Mouse (Mus musculus) embryo, embryonic 11 days (tissue): Measurements from ENCODE around the gene Arhgef40.
A peak's percentile ranks its signal among the peaks of the same experiment; 100 is the strongest.
"Not testable (repeated sequence)": the region's sequence is repeated elsewhere in the genome, so short reads cannot be mapped to it uniquely, and the experiment has no call there.

Source experiments
- DNase-seq: peaks from one replicate; pipeline ENCODE4 v3.0.0-alpha.2; 2015

Arhgef40 gene

GRCm38 (mm10) chr14:52019590-52020340, 35.2 kb downstream of the Arhgef40 start:
- DNase-seq: peak; percentile 99

GRCm38 (mm10) chr14:52020486-52021137, 36.1 kb downstream of the Arhgef40 start, which contains the start of gene Zfp219:
Zfp219 (minus strand) TSS chr14:52020733.
- DNase-seq: peak; percentile 88

GRCm38 (mm10) chr14:52021138-52021529, 36.6 kb downstream of the Arhgef40 start:
- no peak for DNase-seq

- DNase-seq: no peak
Observed at GRCm38 (mm10) chr14:52021568-52022212, 37.2 kb downstream of the Arhgef40 start.

- no peak for DNase-seq
Observed at GRCm38 (mm10) chr14:52022244-52022708, 37.8 kb downstream of the Arhgef40 start.

GRCm38 (mm10) chr14:52022709-52023459, 38.4 kb downstream of the Arhgef40 start:
- DNase-seq: peak; percentile 89

- no peak for DNase-seq
Observed at GRCm38 (mm10) chr14:52024133-52024532, 39.6 kb downstream of the Arhgef40 start.

- no peak for DNase-seq
Observed at GRCm38 (mm10) chr14:52026342-52026741, 41.8 kb downstream of the Arhgef40 start.

GRCm38 (mm10) chr14:52035926-52036325, 51.4 kb downstream of the Arhgef40 start:
- DNase-seq: no peak

- DNase-seq: no peak
Observed at GRCm38 (mm10) chr14:52039332-52039731, 54.8 kb downstream of the Arhgef40 start.

GRCm38 (mm10) chr14:52042359-52042758, 57.8 kb downstream of the Arhgef40 start, which contains the start of gene Olfr221:
Olfr221 (minus strand) TSS chr14:52042459.
- DNase-seq: not testable (repeated sequence)

GRCm38 (mm10) chr14:52043446-52043845, 58.9 kb downstream of the Arhgef40 start:
- no peak for DNase-seq

GRCm38 (mm10) chr14:52044901-52045678, 60.6 kb downstream of the Arhgef40 start:
- peak; percentile 68 for DNase-seq

- DNase-seq: no peak
Observed at GRCm38 (mm10) chr14:52045966-52046565, 61.5 kb downstream of the Arhgef40 start.

- not testable (repeated sequence) for DNase-seq
Observed at GRCm38 (mm10) chr14:52052720-52053119, 68.2 kb downstream of the Arhgef40 start.
